Mouse (Mus musculus) right cerebral cortex, postnatal 36 days (tissue): ENCODE measurements at regions not wholly inside any gene's neighbourhood (a gene's known extent, or its start where the extent isn't known, plus 50 kb on each side); places are given as distances from the start of the nearest gene placed in this dataset.
A peak's percentile ranks its signal among the peaks of the same experiment; 100 is the strongest.

Experiments used
- DNase-seq, 2 experiments: peaks; one replicate each; pipeline ENCODE4 v3.0.0; 2022; ENCODE audit warnings: low spot score in 2 of 2, mixed read lengths in 1 of 2

GRCm38 (mm10) chr7:37215498-37215897 is 517.6 kb downstream of the Tshz3 start:
- no peak for DNase-seq

GRCm38 (mm10) chr7:37220476-37220875 is 522.6 kb downstream of the Tshz3 start:
- DNase-seq = no peak

GRCm38 (mm10) chr7:37226423-37226822 is 528.5 kb downstream of the Tshz3 start:
- DNase-seq = no peak

- no peak for DNase-seq
These were observed 532.9 kb downstream of the Tshz3 start for GRCm38 (mm10) chr7:37230641-37231347.

- DNase-seq = no peak
These were observed 532.6 kb downstream of the Zfp536 start for GRCm38 (mm10) chr7:37240832-37241231.

- DNase-seq = no peak
These were observed 531.7 kb downstream of the Zfp536 start for GRCm38 (mm10) chr7:37241781-37242180.

- DNase-seq = no peak
These were observed 531.0 kb downstream of the Zfp536 start for GRCm38 (mm10) chr7:37242476-37242875.

- DNase-seq = peak; percentile 39 to 68
These were observed 527.3 kb downstream of the Zfp536 start for GRCm38 (mm10) chr7:37246156-37246555.

- no peak for DNase-seq
These were observed 519.0 kb downstream of the Zfp536 start for GRCm38 (mm10) chr7:37254431-37254830.

GRCm38 (mm10) chr7:37255840-37256239 is 517.6 kb downstream of the Zfp536 start:
- no peak for DNase-seq

- DNase-seq = no peak
These were observed 514.1 kb downstream of the Zfp536 start for GRCm38 (mm10) chr7:37259293-37259692.

GRCm38 (mm10) chr7:37262846-37263245 is 510.6 kb downstream of the Zfp536 start:
- no peak for DNase-seq

- DNase-seq = no peak
These were observed 506.0 kb downstream of the Zfp536 start for GRCm38 (mm10) chr7:37267404-37267803.

- DNase-seq = no peak
These were observed 502.6 kb downstream of the Zfp536 start for GRCm38 (mm10) chr7:37270841-37271240.

- DNase-seq = no peak
These were observed 483.4 kb downstream of the Zfp536 start for GRCm38 (mm10) chr7:37290018-37290417.

- no peak for DNase-seq
These were observed 482.9 kb downstream of the Zfp536 start for GRCm38 (mm10) chr7:37290493-37291045.

GRCm38 (mm10) chr7:37291726-37292125 is 481.7 kb downstream of the Zfp536 start:
- no peak for DNase-seq

- DNase-seq = no peak
These were observed 480.9 kb downstream of the Zfp536 start for GRCm38 (mm10) chr7:37292554-37292953.

GRCm38 (mm10) chr7:37298888-37299287 is 474.6 kb downstream of the Zfp536 start:
- no peak for DNase-seq

- DNase-seq = no peak
These were observed 468.0 kb downstream of the Zfp536 start for GRCm38 (mm10) chr7:37305463-37305862.

GRCm38 (mm10) chr7:37307191-37307590 is 466.2 kb downstream of the Zfp536 start:
- DNase-seq = no peak

- DNase-seq = no peak
These were observed 448.8 kb downstream of the Zfp536 start for GRCm38 (mm10) chr7:37324653-37325052.

GRCm38 (mm10) chr7:37333451-37333850 is 440.0 kb downstream of the Zfp536 start:
- DNase-seq = no peak

- DNase-seq = no peak
These were observed 438.2 kb downstream of the Zfp536 start for GRCm38 (mm10) chr7:37335212-37335611.
